Mouse (Mus musculus): Measurements from ENCODE around the gene Gm29735. TPM values are rescaled to one million over a fixed set of nuclear protein-coding genes. Genes with fewer than 3 reads are reported as not detected.
"Not testable (repeated sequence)": the region's sequence is repeated elsewhere in the genome, so short reads cannot be mapped to it uniquely, and the experiment has no call there.

Gm29735 gene
- polyA plus RNA-seq, 1 experiment from 2014 or later, result not detected

GRCm38 (mm10) chr7:142152191-142152590 lies 4.7 kb downstream of the Gm29735 start:
- Histone ChIP-seq H3K9ac (replicated peaks) (no peak overlapping the region), H3K36me3 (no peaks in the 10 kb centered on the region), H3K4me2 (replicated peaks) (no peak overlapping the region), H3K9me3 (no peaks in the 10 kb centered on the region), H3K4me3 (no peak overlapping the region), H3K27ac (replicated peaks) (no peak overlapping the region), H3K27me3 (no peaks in the 10 kb centered on the region), H3K4me1 (no peaks in the 10 kb centered on the region)
- WGBS, result 89% methylated on average over 4 of the region's 4 CpGs
- ATAC-seq (ENCODE audit: low FRiP score, low read depth), result no peak

DNA sequence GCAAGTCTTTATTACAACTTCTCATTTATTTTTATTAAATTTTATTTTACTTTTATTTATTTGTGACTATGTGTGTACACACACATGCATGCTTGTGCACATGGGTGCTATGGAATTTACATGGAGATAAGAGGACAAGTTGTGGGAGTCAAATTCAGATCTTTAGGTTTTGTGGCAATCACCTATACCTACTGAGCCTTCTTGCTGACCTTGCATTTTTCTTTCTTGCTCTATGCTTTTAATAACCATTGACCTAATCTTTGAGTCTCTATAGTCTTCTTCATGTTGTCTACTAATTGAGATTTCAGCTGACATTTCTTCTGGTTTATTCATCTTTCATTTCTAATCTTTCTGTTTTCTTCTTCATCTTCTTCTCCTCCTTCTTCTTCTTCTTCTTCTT lies 8.3 kb downstream of the Gm29735 start:
- Histone ChIP-seq H3K4me2 (replicated peaks) (no peak overlapping the region), H3K36me3 (no peaks in the 10 kb centered on the region), H3K4me3 (no peak overlapping the region), H3K9me3 (no peaks in the 10 kb centered on the region), H3K9ac (replicated peaks) (no peak overlapping the region), H3K27me3 (peaks cover 7% of the 10 kb centered on the region; the same call in 1 of the 2 replicates), H3K27ac (replicated peaks) (no peak overlapping the region), H3K4me1 (no peaks in the 10 kb centered on the region)
- ATAC-seq (ENCODE audit: low FRiP score, low read depth), result no peak

- Histone ChIP-seq H3K4me1 (no peaks in the 10 kb centered on the region), H3K27me3 (peaks cover 7% of the 10 kb centered on the region; the same call in 1 of the 2 replicates), H3K9me3 (no peaks in the 10 kb centered on the region), H3K4me3 (no peak overlapping the region), H3K9ac (replicated peaks) (no peak overlapping the region), H3K36me3 (no peaks in the 10 kb centered on the region), H3K27ac (replicated peaks) (no peak overlapping the region), H3K4me2 (replicated peaks) (no peak overlapping the region)
- WGBS, result 0% methylated on average over 1 of the region's 1 CpGs
- no peak for ATAC-seq (ENCODE audit: low FRiP score, low read depth)
These were observed 10.9 kb downstream of the Gm29735 start for GRCm38 (mm10) chr7:142146033-142146432.

- no peak for ATAC-seq (ENCODE audit: low FRiP score, low read depth)
- WGBS, result 57% methylated on average over 4 of the region's 4 CpGs
- H3K4me3 ChIP-seq, result no peak overlapping the region
- H3K36me3 ChIP-seq, result no peaks in the 10 kb centered on the region
- H3K27ac ChIP-seq (replicated peaks), result no peak overlapping the region
- no peak overlapping the region for H3K4me2 ChIP-seq (replicated peaks)
- peaks cover 7% of the 10 kb centered on the region; the same call in 1 of the 2 replicates for H3K27me3 ChIP-seq
- no peaks in the 10 kb centered on the region for H3K9me3 ChIP-seq
- no peak overlapping the region for H3K9ac ChIP-seq (replicated peaks)
- H3K4me1 ChIP-seq, result no peaks in the 10 kb centered on the region
These were observed 11.4 kb downstream of the Gm29735 start for GRCm38 (mm10) chr7:142145413-142145940.

DNA sequence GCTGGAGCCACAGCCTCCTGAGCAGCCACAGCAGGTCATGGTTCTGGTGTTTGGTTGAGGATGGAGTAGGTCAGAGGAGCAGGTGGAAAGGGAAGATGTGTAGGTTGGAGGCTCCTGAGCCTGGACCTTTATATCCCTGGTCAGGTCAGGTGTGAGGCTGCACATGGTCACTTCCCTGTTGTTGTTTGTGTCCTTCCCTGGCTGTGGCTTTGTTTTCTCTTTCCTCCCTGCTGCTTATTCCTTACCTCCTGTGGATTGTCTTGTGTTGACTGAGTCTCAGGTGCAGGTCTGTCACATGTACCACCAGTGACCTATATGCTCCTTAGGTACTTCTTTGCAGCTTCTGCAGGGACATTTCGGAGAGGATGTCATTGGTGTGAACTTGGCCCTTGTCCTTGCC lies 12.4 kb downstream of the Gm29735 start, which contains the start of gene Gm45337:
Gene Gm45337, minus strand, starts transcription at position 101 of the 400 bp plus-strand sequence.
- no peak for ATAC-seq (ENCODE audit: low FRiP score, low read depth)
- Histone ChIP-seq H3K4me3 (no peak within 1 kb of the TSS), H3K9me3 (no peaks in the 10 kb centered on the region), H3K4me2 (replicated peaks) (no peak within 1 kb of the TSS), H3K9ac (replicated peaks) (no peak within 1 kb of the TSS), H3K27ac (replicated peaks) (no peak within 1 kb of the TSS), H3K27me3 (peaks cover 7% of the 10 kb centered on the region; the same call in 1 of the 2 replicates), H3K4me1 (no peaks in the 10 kb centered on the region), H3K36me3 (no peaks in the 10 kb centered on the region)
- WGBS, result 79% methylated on average over 1 of the region's 1 CpGs

DNA sequence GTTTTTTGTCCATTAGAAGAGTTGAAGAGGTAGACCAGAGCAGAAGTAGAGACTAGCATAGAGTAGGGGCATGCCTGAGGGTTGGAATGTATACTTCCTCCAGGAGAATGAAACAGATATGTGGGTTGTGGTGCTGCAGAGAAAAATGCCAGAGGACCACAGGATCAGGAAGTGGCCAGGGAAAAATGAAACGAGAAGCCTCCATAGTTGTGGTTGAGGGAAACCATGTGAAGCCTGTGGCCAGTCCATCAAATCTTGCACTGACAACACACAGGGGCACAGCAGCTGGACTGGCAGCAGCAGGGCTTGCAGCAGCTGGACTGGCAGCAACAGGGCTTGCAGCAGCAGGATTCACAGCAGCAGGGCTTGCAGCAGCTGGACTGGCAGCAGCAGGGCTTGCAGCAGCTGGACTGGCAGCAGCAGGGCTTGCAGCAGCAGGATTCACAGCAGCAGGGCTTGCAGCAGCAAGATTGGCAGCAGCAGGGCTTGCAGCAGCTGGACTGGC lies 13.4 kb downstream of the Gm29735 start:
- ATAC-seq (ENCODE audit: low FRiP score, low read depth); H3K4me1 ChIP-seq; H3K9me3 ChIP-seq; H3K4me2 ChIP-seq (replicated peaks); H3K27me3 ChIP-seq; H3K4me3 ChIP-seq; H3K36me3 ChIP-seq; H3K27ac ChIP-seq (replicated peaks); H3K9ac ChIP-seq (replicated peaks): not testable (repeated sequence)
- WGBS, result 65% methylated on average over 1 of the region's 1 CpGs

GRCm38 (mm10) chr7:142140696-142141095 lies 16.2 kb downstream of the Gm29735 start:
- Histone ChIP-seq H3K4me2 (replicated peaks) (no peak overlapping the region), H3K9ac (replicated peaks) (no peak overlapping the region), H3K36me3 (no peaks in the 10 kb centered on the region), H3K4me3 (no peak overlapping the region), H3K9me3 (no peaks in the 10 kb centered on the region), H3K27ac (replicated peaks) (no peak overlapping the region), H3K4me1 (no peaks in the 10 kb centered on the region), H3K27me3 (peaks cover 7% of the 10 kb centered on the region; the same call in 1 of the 2 replicates)
- no peak for ATAC-seq (ENCODE audit: low FRiP score, low read depth)
- 53% methylated on average over 1 of the region's 1 CpGs for WGBS

DNA sequence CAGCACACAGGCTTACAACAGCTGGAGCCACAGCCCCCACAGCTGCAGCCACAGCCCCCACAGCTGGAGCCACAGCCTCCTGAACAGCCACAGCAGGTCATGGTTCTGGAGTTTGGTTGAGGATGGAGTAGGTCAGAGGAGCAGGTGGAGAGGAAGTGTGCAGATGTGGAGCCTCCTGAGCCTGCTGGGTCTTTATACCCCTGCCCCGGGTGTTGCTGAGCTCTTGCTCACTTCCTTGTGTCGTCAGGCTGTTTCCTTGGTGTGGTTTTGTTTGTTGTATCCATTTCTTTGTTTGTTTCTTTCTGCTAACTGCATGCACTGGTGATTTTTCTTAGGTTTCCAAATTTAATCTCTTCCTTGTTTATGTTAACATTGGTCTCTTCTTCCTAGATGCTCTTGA lies 21.0 kb downstream of the Gm29735 start, which contains the start of gene Gm39115:
Gene Gm39115, minus strand, starts transcription at position 101 of the 400 bp plus-strand sequence.
- not testable (repeated sequence) for H3K27ac ChIP-seq (replicated peaks); H3K9me3 ChIP-seq; H3K4me3 ChIP-seq; H3K4me2 ChIP-seq (replicated peaks); H3K4me1 ChIP-seq; H3K36me3 ChIP-seq; H3K9ac ChIP-seq (replicated peaks); ATAC-seq (ENCODE audit: low FRiP score, low read depth); H3K27me3 ChIP-seq
- WGBS, result 51% methylated on average over 2 of the region's 2 CpGs

DNA sequence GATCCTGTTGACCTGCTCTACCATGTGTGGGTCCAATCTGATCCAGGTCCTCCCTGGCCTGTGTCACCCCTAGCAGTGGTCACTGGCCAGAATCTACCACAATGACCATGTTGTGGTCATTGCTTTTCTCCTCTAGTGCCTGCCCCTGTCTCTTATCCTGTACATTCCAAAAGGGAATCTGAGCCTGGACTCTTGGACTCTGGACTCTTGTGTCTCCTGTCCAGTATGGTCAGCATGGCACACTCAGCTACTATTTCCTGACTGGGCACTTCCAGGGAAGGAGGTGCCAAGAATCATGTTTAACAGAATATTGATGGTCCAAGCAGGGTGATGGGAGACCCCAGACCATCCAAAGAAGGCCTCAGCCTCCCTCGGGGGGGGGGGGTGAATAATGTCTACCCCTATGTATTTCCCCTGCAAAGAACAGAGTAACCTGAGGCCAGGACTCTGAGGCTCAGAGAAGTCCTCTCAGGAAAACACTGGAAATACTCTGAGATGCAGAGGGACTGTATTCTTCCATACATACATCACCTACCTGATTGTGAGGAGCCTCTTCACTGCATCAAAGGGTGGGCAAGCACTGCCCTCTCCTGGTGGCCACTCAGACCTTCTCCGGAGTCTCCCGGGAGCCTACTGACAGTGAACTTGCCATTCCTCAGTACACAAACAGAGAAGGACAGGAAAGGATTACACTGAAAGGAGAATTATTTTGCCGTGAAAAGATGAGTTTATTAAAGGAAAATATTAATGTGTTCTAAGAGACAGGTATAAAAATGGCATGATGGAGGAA lies 22.5 kb downstream of the Gm29735 start:
- WGBS, result 55% methylated on average over 4 of the region's 4 CpGs
- H3K27me3 ChIP-seq, result peaks cover 3% of the 10 kb centered on the region; the same call in 1 of the 2 replicates
- no peak overlapping the region for H3K27ac ChIP-seq (replicated peaks)
- no peaks in the 10 kb centered on the region for H3K36me3 ChIP-seq
- H3K9ac ChIP-seq (replicated peaks), result no peak overlapping the region
- no peak for ATAC-seq (ENCODE audit: low FRiP score, low read depth)
- no peak overlapping the region for H3K4me3 ChIP-seq
- H3K4me2 ChIP-seq (replicated peaks), result no peak overlapping the region
- H3K9me3 ChIP-seq, result no peaks in the 10 kb centered on the region
- no peaks in the 10 kb centered on the region for H3K4me1 ChIP-seq

GRCm38 (mm10) chr7:142128843-142129242 lies 28.1 kb downstream of the Gm29735 start:
- H3K4me2 ChIP-seq (replicated peaks), result no peak overlapping the region
- no peak overlapping the region for H3K27ac ChIP-seq (replicated peaks)
- H3K27me3 ChIP-seq, result peaks cover 3% of the 10 kb centered on the region; the same call in 1 of the 2 replicates
- H3K4me1 ChIP-seq, result no peaks in the 10 kb centered on the region
- H3K9ac ChIP-seq (replicated peaks), result no peak overlapping the region
- H3K4me3 ChIP-seq, result no peak overlapping the region
- no peak for ATAC-seq (ENCODE audit: low FRiP score, low read depth)
- no peaks in the 10 kb centered on the region for H3K9me3 ChIP-seq
- H3K36me3 ChIP-seq, result no peaks in the 10 kb centered on the region
- WGBS, result 55% methylated on average over 4 of the region's 4 CpGs

DNA sequence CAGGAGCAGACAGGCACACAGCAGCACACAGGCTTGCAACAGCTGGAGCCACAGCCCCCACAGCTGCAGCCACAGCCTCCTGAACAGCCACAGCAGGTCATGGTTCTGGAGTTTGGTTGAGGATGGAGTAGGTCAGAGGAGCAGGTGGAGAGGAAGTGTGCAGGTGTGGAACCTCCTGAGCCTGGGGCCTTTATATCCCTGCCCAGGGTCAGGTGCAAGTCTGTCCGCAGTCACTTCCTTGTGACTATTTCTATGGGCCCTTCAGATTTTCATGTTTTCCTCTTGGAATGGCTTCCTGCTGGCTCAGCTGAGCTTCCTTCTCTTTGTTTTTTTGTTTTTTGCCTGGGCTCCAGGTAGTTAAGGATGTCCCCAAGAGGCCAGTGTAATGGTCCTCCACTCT lies 36.3 kb downstream of the Gm29735 start, which contains the start of gene Gm45618:
Gene Gm45618, minus strand, starts transcription at position 101 of the 400 bp plus-strand sequence.
- not testable (repeated sequence) for H3K4me1 ChIP-seq; ATAC-seq (ENCODE audit: low FRiP score, low read depth); H3K27ac ChIP-seq (replicated peaks); H3K9me3 ChIP-seq; H3K4me3 ChIP-seq; H3K27me3 ChIP-seq; H3K9ac ChIP-seq (replicated peaks); H3K36me3 ChIP-seq; H3K4me2 ChIP-seq (replicated peaks)
- WGBS, result 91% methylated on average over 1 of the region's 1 CpGs

DNA sequence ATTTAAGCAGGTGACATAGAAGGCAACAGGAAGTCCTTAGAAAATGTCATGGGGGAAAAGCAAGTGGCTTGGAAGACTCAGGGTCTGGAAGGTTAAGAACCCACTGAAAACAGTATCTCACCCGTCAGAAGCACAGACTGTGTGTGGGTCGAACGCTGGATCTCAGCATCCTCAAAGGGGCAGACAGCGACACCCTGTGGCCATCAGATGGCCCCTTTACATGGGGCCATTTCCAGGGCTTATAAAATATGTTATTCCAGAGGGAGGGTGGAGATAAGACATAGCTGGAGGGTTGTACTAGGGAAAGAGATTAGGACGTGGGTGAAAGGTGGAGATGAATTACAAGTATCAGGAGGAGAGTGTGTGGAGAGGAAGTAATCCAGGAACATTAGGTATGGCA lies 37.3 kb downstream of the Gm29735 start:
- Histone ChIP-seq H3K9ac (replicated peaks) (no peak overlapping the region), H3K9me3 (no peaks in the 10 kb centered on the region), H3K4me1 (no peaks in the 10 kb centered on the region), H3K27ac (replicated peaks) (no peak overlapping the region), H3K4me2 (replicated peaks) (no peak overlapping the region), H3K4me3 (no peak overlapping the region), H3K36me3 (no peaks in the 10 kb centered on the region), H3K27me3 (no peaks in the 10 kb centered on the region)
- ATAC-seq (ENCODE audit: low FRiP score, low read depth), result no peak
- WGBS, result 20% methylated on average over 5 of the region's 5 CpGs

Data from midbrain, embryonic 12.5 days (tissue).